Mouse (Mus musculus): ENCODE measurements around the gene Rdh9. TPM values are rescaled to one million over a fixed set of nuclear protein-coding genes. Genes with fewer than 3 reads are reported as not detected.

Rdh9 gene
- total and polyA plus RNA-seq, 3 experiments, result 0.16 TPM; not detected in 2

- TF ChIP-seq TAL1 (conservative IDR thresholded peaks at IDR 0.05; ENCODE audit: low read depth, low read length) (no peak), CTCF (IDR thresholded peaks at IDR 0.05; ENCODE audit: low read depth, low read length) (peak; percentile 43), GATA1 (IDR thresholded peaks at IDR 0.05; ENCODE audit: borderline replicate concordance, low read length) (no peak)
- Histone ChIP-seq H3K4me3 (ENCODE audit: low read depth, low read length) (no peak overlapping the region), H3K4me1 (ENCODE audit: insufficient read depth, low read depth, low read length) (peaks cover 53% of the 10 kb centered on the region), H3K27me3 (ENCODE audit: insufficient read depth, low read length) (no peaks in the 10 kb centered on the region), H3K36me3 (replicated peaks) (peaks cover 83% of the 10 kb centered on the region), H3K9me3 (replicated peaks) (peaks cover 8% of the 10 kb centered on the region)
- no peak for ATAC-seq (ENCODE audit: extremely low read depth, insufficient number of reproducible peaks, low FRiP score, poor library complexity, severe bottlenecking)
- DNase-seq (ENCODE audit: low spot score), result no peak
Measured at GRCm38 (mm10) chr10:127744661-127745060, 31.5 kb upstream of the Rdh9 start.

GRCm38 (mm10) chr10:127745886-127746285, 30.3 kb upstream of the Rdh9 start:
- Histone ChIP-seq H3K4me3 (ENCODE audit: low read depth, low read length) (no peak overlapping the region), H3K27me3 (ENCODE audit: insufficient read depth, low read length) (peaks cover 5% of the 10 kb centered on the region; the same call in 1 of the 2 replicates), H3K4me1 (ENCODE audit: insufficient read depth, low read depth, low read length) (peaks cover 43% of the 10 kb centered on the region), H3K36me3 (replicated peaks) (peaks cover 88% of the 10 kb centered on the region), H3K9me3 (replicated peaks) (peaks cover 8% of the 10 kb centered on the region)
- no peak for DNase-seq (ENCODE audit: low spot score)
- TF ChIP-seq GATA1 (IDR thresholded peaks at IDR 0.05; ENCODE audit: borderline replicate concordance, low read length), result no peak
- TF ChIP-seq TAL1 (conservative IDR thresholded peaks at IDR 0.05; ENCODE audit: low read depth, low read length), result no peak
- TF ChIP-seq GATA2 (IDR thresholded peaks at IDR 0.05; ENCODE audit: borderline replicate concordance, low read depth, low read length), result no peak
- no peak for TF ChIP-seq POLR2AphosphoS5 (IDR thresholded peaks at IDR 0.05; ENCODE audit: insufficient replicate concordance, low read depth, low read length)
- TF ChIP-seq CTCF (IDR thresholded peaks at IDR 0.05; ENCODE audit: low read depth, low read length), result no peak
- ATAC-seq (ENCODE audit: extremely low read depth, insufficient number of reproducible peaks, low FRiP score, poor library complexity, severe bottlenecking), result no peak

GRCm38 (mm10) chr10:127747254-127747653, 28.9 kb upstream of the Rdh9 start:
- peaks cover 5% of the 10 kb centered on the region; the same call in 1 of the 2 replicates for H3K27me3 ChIP-seq (ENCODE audit: insufficient read depth, low read length)
- ATAC-seq (ENCODE audit: extremely low read depth, insufficient number of reproducible peaks, low FRiP score, poor library complexity, severe bottlenecking) (no peak), DNase-seq (ENCODE audit: low spot score) (no peak)
- peaks cover 8% of the 10 kb centered on the region for H3K9me3 ChIP-seq (replicated peaks)
- TF ChIP-seq CTCF (IDR thresholded peaks at IDR 0.05; ENCODE audit: low read depth, low read length) (no peak), GATA2 (IDR thresholded peaks at IDR 0.05; ENCODE audit: borderline replicate concordance, low read depth, low read length) (no peak), TAL1 (conservative IDR thresholded peaks at IDR 0.05; ENCODE audit: low read depth, low read length) (no peak), GATA1 (IDR thresholded peaks at IDR 0.05; ENCODE audit: borderline replicate concordance, low read length) (no peak), POLR2AphosphoS5 (IDR thresholded peaks at IDR 0.05; ENCODE audit: insufficient replicate concordance, low read depth, low read length) (no peak)
- H3K36me3 ChIP-seq (replicated peaks), result peaks cover 75% of the 10 kb centered on the region
- no peak overlapping the region for H3K4me3 ChIP-seq (ENCODE audit: low read depth, low read length)
- peaks cover 29% of the 10 kb centered on the region for H3K4me1 ChIP-seq (ENCODE audit: insufficient read depth, low read depth, low read length)

GRCm38 (mm10) chr10:127748847-127749612, 27.2 kb upstream of the Rdh9 start:
- Histone ChIP-seq H3K4me1 (ENCODE audit: insufficient read depth, low read depth, low read length) (peaks cover 17% of the 10 kb centered on the region), H3K9me3 (replicated peaks) (no peaks in the 10 kb centered on the region), H3K27me3 (ENCODE audit: insufficient read depth, low read length) (peaks cover 5% of the 10 kb centered on the region; the same call in 1 of the 2 replicates), H3K4me3 (ENCODE audit: low read depth, low read length) (no peak overlapping the region), H3K36me3 (replicated peaks) (peaks cover 57% of the 10 kb centered on the region)
- TF ChIP-seq CTCF (IDR thresholded peaks at IDR 0.05; ENCODE audit: low read depth, low read length) (no peak), POLR2AphosphoS5 (IDR thresholded peaks at IDR 0.05; ENCODE audit: insufficient replicate concordance, low read depth, low read length) (no peak)
- ATAC-seq (ENCODE audit: extremely low read depth, insufficient number of reproducible peaks, low FRiP score, poor library complexity, severe bottlenecking) (no peak), DNase-seq (ENCODE audit: low spot score) (no peak)

GRCm38 (mm10) chr10:127750136-127750777, 25.9 kb upstream of the Rdh9 start:
- Histone ChIP-seq H3K36me3 (replicated peaks) (peaks cover 45% of the 10 kb centered on the region), H3K9me3 (replicated peaks) (no peaks in the 10 kb centered on the region), H3K4me1 (ENCODE audit: insufficient read depth, low read depth, low read length) (peaks cover 12% of the 10 kb centered on the region), H3K27me3 (ENCODE audit: insufficient read depth, low read length) (peaks cover 5% of the 10 kb centered on the region; the same call in 1 of the 2 replicates), H3K4me3 (ENCODE audit: low read depth, low read length) (no peak overlapping the region)
- DNase-seq (ENCODE audit: low spot score) (no peak), ATAC-seq (ENCODE audit: extremely low read depth, insufficient number of reproducible peaks, low FRiP score, poor library complexity, severe bottlenecking) (no peak)
- TF ChIP-seq POLR2AphosphoS5 (IDR thresholded peaks at IDR 0.05; ENCODE audit: insufficient replicate concordance, low read depth, low read length) (no peak), CTCF (IDR thresholded peaks at IDR 0.05; ENCODE audit: low read depth, low read length) (no peak), GATA1 (IDR thresholded peaks at IDR 0.05; ENCODE audit: borderline replicate concordance, low read length) (no peak), TAL1 (conservative IDR thresholded peaks at IDR 0.05; ENCODE audit: low read depth, low read length) (no peak), GATA2 (IDR thresholded peaks at IDR 0.05; ENCODE audit: borderline replicate concordance, low read depth, low read length) (no peak)

- DNase-seq (ENCODE audit: low spot score), result no peak
- Histone ChIP-seq H3K4me3 (ENCODE audit: low read depth, low read length) (no peak within 1 kb of the TSS), H3K36me3 (replicated peaks) (peaks cover 33% of the 10 kb centered on the region), H3K9me3 (replicated peaks) (no peaks in the 10 kb centered on the region), H3K27me3 (ENCODE audit: insufficient read depth, low read length) (peaks cover 5% of the 10 kb centered on the region; the same call in 1 of the 2 replicates), H3K4me1 (ENCODE audit: insufficient read depth, low read depth, low read length) (peaks cover 7% of the 10 kb centered on the region)
- ATAC-seq (ENCODE audit: extremely low read depth, insufficient number of reproducible peaks, low FRiP score, poor library complexity, severe bottlenecking), result no peak
- TF ChIP-seq GATA1 (IDR thresholded peaks at IDR 0.05; ENCODE audit: borderline replicate concordance, low read length), result no peak
Measured at GRCm38 (mm10) chr10:127751548-127751947, 24.6 kb upstream of the Rdh9 start, which contains the start of gene Gpr182. Gpr182 (minus strand) TSS chr10:127751732.

All from G1E (cell line).